Mouse (Mus musculus): ENCODE results near the gene Spg20.

GRCm38 (mm10) chr3:55152673-55153334, 40.9 kb downstream of the Spg20 start:
- peak; percentile 61 for TF ChIP-seq CTCF (IDR thresholded peaks at IDR 0.05)
- no peak for TF ChIP-seq EP300 (IDR thresholded peaks at IDR 0.05)
